Mouse (Mus musculus) CH12.LX (cell line): ENCODE results near the gene Taok2.

Source experiments
- CTCF ChIP-seq, 2 experiments: IDR thresholded peaks in 1 of 2; conservative IDR thresholded peaks in 1 of 2; 2 replicates each; pipeline ENCODE4 v1.5.1; 2011 to 2012; ENCODE audit warnings: low read depth in 2 of 2, low read length in 2 of 2, improper control_type of control experiment in 1 of 2, inconsistent platforms in 1 of 2, mild to moderate bottlenecking in 1 of 2, moderate library complexity in 1 of 2
- E2F4 ChIP-seq: IDR thresholded peaks from 2 replicates; pipeline ENCODE4 v1.6.1; 2011; ENCODE audit warnings: low read depth, low read length, improper control_type of control experiment; ENCODE audit not compliant: insufficient replicate concordance
- EP300 ChIP-seq: IDR thresholded peaks from 2 replicates; pipeline ENCODE4 v1.6.1; 2011; ENCODE audit warnings: low read length, improper control_type of control experiment
- KAT2A ChIP-seq: IDR thresholded peaks from 2 replicates; pipeline ENCODE4 v1.6.1; 2012; ENCODE audit warnings: low read length, improper control_type of control experiment, inconsistent platforms; ENCODE audit not compliant: insufficient replicate concordance
- MAFK ChIP-seq: IDR thresholded peaks from 2 replicates; pipeline ENCODE4 v1.6.1; 2011; ENCODE audit warnings: low read length, improper control_type of control experiment; ENCODE audit not compliant: insufficient replicate concordance
- MAX ChIP-seq: IDR thresholded peaks from 2 replicates; pipeline ENCODE4 v1.6.1; 2011; ENCODE audit warnings: low read length, improper control_type of control experiment
- RAD21 ChIP-seq: IDR thresholded peaks from 2 replicates; pipeline ENCODE4 v1.6.1; 2011; ENCODE audit warnings: low read depth, mild to moderate bottlenecking, low read length, improper control_type of control experiment, moderate library complexity
- RCOR1 ChIP-seq: conservative IDR thresholded peaks from 2 replicates; pipeline ENCODE4 v1.6.1; 2012; ENCODE audit warnings: low read depth, mild to moderate bottlenecking, inconsistent platforms, low read length, improper control_type of control experiment
- TCF12 ChIP-seq: IDR thresholded peaks from 2 replicates; pipeline ENCODE4 v1.6.1; 2014; ENCODE audit warnings: low read depth, mild to moderate bottlenecking, inconsistent platforms, low read length, improper control_type of control experiment

DNA sequence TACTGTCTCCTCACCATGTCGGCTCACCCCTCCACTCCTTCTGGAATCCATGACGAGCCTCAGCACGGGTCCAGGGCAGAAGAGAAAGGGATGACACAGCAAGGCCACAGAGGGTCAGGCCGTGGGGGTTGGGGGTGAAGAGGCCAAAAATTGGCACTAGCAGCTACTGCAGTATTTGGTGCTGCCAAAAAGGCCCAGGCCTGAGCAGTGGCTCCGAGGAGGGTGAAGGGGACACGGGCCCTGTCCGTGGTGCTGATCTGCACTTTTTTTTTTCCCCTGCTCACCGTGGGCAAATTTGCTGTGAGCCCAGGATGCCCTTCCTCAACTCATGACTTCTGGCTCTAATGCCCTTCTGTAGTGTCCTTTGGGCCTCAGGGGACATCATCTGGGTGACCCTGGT lies 59.1 kb downstream of the Taok2 start:
- TF ChIP-seq RAD21 (no peak), EP300 (no peak), CTCF (conservative IDR thresholded peaks at IDR 0.05 in 1 of 2, IDR thresholded peaks at IDR 0.05 in 1 of 2; ENCODE audit: low read depth in 2 of 2, low read length in 2 of 2) (no peak), KAT2A (no peak), E2F4 (no peak), MAX (no peak), RCOR1 (no peak), TCF12 (no peak), MAFK (no peak)
